Mouse (Mus musculus) lung, postnatal 0 days (tissue): ENCODE results near the gene Slc39a5.

ENCODE experiments used
- CTCF ChIP-seq: IDR thresholded peaks from 2 replicates; pipeline ENCODE4 v1.5.1; 2016; ENCODE audit warnings: antibody characterized with exemption, mild to moderate bottlenecking
- EP300 ChIP-seq: IDR thresholded peaks from 2 replicates; pipeline ENCODE4 v1.6.1; 2016; ENCODE audit warnings: antibody characterized with exemption, mild to moderate bottlenecking, control low read depth

DNA sequence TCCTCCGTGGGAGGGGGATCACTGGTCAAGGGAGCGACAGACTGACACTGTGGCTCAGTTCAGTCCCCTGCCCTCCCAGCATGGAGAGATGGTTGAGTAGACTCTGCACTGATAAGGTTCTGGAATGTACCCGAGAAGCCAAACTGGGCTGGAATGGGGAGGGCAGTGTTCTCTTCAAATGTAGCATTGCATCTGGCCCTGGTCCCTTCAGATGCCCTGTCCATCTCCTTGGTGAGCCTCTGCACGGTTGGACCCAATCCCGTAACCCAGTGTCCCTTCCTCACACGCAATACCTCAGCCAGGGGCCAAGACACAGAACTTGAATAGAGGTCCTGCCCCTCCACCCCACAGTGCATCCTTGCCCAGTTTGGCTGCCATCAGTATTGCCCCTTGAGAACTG, 9.2 kb downstream of the Slc39a5 start:
- no peak for TF ChIP-seq CTCF
- no peak for TF ChIP-seq EP300
